Mouse (Mus musculus) liver, adult (tissue): ENCODE measurements around the gene Zfp362.

Experiments
- GATA4 ChIP-seq: IDR thresholded peaks from 2 replicates; pipeline ENCODE4 v1.6.1; 2014; ENCODE audit warnings: mild to moderate bottlenecking, low read length; ENCODE audit not compliant: insufficient replicate concordance

The Zfp362 gene

GRCm38 (mm10) chr4:128777593-128777992, 28.3 kb downstream of the Zfp362 start:
- no peak for TF ChIP-seq GATA4

- TF ChIP-seq GATA4 = no peak
These were observed 29.1 kb downstream of the Zfp362 start for GRCm38 (mm10) chr4:128776568-128777289.

- TF ChIP-seq GATA4 = no peak
These were observed 31.4 kb downstream of the Zfp362 start for GRCm38 (mm10) chr4:128774467-128774866.

GRCm38 (mm10) chr4:128773820-128774219, 32.0 kb downstream of the Zfp362 start:
- no peak for TF ChIP-seq GATA4

GRCm38 (mm10) chr4:128770698-128771097, 35.1 kb downstream of the Zfp362 start:
- TF ChIP-seq GATA4 = no peak

GRCm38 (mm10) chr4:128769569-128770355, 36.1 kb downstream of the Zfp362 start:
- no peak for TF ChIP-seq GATA4

- TF ChIP-seq GATA4 = no peak
These were observed 37.7 kb downstream of the Zfp362 start for GRCm38 (mm10) chr4:128768120-128768519.

- no peak for TF ChIP-seq GATA4
These were observed 38.9 kb downstream of the Zfp362 start for GRCm38 (mm10) chr4:128766929-128767328.

- TF ChIP-seq GATA4 = no peak
These were observed 45.8 kb downstream of the Zfp362 start for GRCm38 (mm10) chr4:128760029-128760428.

- TF ChIP-seq GATA4 = no peak
These were observed 46.6 kb downstream of the Zfp362 start for GRCm38 (mm10) chr4:128759214-128759613.

GRCm38 (mm10) chr4:128755900-128756299, 49.9 kb downstream of the Zfp362 start:
- no peak for TF ChIP-seq GATA4

GRCm38 (mm10) chr4:128755064-128755463, 50.8 kb downstream of the Zfp362 start, which contains the start of gene A3galt2:
TSS of gene A3galt2 (plus strand) at chr4:128755364.
- no peak for TF ChIP-seq GATA4

GRCm38 (mm10) chr4:128753571-128753970, 52.3 kb downstream of the Zfp362 start:
- TF ChIP-seq GATA4 = no peak

- no peak for TF ChIP-seq GATA4
These were observed 53.7 kb downstream of the Zfp362 start for GRCm38 (mm10) chr4:128752031-128752757.

GRCm38 (mm10) chr4:128751006-128751405, 54.8 kb downstream of the Zfp362 start:
- TF ChIP-seq GATA4 = no peak
